Mouse (Mus musculus): ENCODE measurements around the gene Ltbp4.

The Ltbp4 gene

DNA sequence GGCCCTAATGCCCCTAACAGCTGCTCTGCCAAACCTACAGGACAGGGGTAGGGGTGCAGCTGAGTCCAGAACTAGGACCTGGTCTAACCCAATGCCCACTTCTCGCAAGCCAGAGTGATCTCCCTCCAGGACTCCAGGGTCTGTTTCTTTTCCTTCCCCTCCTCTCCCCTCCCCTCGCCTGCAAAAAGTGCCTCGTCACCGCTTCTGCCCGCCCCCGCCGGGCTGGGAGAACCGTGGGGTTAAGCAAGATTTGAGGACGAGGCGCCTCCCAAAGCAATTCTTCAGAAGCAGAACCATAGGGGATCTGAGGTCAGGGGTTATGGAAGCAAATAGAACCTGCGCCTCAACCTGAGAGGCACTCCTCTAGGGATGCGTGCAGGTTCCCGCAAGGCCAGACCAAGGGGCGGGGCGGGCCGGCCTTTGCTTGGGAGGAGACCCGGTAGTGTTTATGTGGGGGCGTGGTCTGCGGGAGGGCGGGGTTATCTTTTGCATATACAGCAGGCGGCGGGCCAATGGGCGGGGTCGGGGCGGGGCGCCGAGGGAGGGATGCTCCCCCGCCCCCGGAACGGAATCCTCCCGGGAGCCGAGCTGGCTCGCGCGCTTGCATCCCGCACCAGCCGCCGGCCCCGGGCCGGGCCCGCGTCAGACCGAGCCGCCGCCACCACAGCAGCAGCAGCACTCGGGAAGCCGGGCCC is 79.1 kb downstream of the Ltbp4 start, which contains the start of gene Numbl:
Gene Numbl, plus strand, starts transcription at position 229 of the 695 bp plus-strand sequence.
- peak; percentile 94 for DNase-seq (ENCODE audit: low read depth)

DNA sequence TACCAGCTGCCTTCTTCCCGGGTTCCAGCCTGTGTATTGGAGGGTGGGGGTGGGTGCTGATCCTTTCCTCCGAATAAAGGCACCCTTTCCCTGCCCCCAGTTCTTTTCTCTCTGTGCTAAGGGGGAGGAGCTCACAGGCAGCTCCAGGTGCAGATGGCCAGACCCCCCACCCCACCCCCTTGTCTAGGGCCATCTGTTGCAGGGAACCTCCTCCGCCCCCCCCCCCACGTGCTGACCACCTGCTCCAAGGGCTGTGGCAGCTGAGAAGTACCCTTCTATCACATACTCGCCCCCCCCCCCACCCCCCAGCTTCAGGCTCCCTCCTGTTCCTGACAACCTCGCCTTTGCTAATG is 79.7 kb downstream of the Ltbp4 start:
- DNase-seq (ENCODE audit: low read depth) = no peak

DNA sequence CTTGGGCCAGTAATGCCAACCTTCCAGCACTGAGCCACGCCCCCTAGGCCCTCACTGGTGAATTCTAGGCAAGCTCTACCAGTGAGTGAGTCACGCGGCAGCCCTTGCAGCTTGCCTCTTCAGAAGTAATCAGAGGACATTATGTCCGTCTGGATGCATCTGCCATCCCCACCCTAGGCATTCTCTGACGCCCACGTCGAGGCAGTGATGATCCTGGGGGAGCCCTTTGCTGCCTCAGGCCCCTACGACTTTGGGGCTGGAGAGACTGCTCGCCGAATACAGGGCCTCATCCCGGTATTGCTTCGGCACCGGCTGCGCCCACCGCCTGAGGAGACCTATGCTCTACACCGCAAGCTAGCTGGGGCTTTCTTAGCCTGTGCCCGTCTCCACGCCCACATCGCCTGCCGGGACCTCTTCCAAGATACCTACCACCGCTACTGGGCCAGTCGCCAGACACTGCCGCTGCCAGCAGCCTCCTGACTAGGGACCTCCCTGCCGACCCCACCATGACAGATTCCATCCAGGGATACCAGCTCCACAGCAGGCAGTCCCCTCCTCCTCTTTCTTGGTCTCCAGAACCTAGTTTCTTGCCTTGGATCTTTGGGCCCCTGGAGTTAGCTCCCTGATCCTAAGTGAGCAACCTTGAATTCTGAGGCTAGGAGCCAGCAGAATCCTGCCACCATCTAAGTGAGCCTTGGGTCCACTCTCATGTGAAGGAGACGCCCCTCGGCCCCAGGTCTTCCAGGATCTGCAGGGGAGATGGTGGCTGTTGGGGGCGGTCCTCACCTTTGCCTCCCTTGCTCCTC is 80.2 kb downstream of the Ltbp4 start:
- DNase-seq (ENCODE audit: low read depth) = no peak

DNA sequence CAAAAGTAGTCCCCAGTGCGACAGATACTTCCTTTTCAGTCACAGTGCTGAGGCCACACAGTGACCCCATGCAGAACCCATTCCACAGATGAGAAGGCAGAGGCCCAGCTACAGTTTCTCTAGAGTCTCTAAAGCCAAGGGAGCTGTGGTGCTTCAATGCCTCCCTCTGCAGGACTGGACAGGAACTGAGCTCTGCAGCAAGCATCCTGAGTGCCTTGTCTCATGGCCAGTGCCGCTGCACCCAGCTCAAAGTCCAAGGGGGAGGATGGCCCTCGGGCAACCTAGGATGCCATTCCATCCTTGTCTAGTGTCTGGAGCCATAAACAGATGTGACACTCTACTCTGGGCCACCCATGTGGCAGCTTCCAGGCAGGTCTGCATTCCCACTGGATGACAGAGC is 81.8 kb downstream of the Ltbp4 start:
- DNase-seq (ENCODE audit: low read depth) = no peak

Measured in naive thymus-derived CD4-positive, alpha-beta T cell, adult 2 months (primary cell).